Comparison of ENCODE assay signal across 9 mouse cellular contexts in genomic region chr1:82554443-82554850, GRCm38 (mm10). TPM values are rescaled to one million over a fixed set of nuclear protein-coding genes. Genes with fewer than 3 reads are reported as not detected.
DNase-seq lines count a peak whose midpoint lies in the region; ATAC-seq lines count a peak whose summit lies in the region.
"Had no signal": no experiment of that assay in that cellular context is flagged by ENCODE, and none has a peak within 500 bp of the region (broad histone marks: within the 10 kb centered on the region; RNA-seq: fewer than 3 reads in every experiment).

No protein-coding gene starts in this region.

- no peaks in the 10 kb centered on the region for H3K9me3 ChIP-seq in hindbrain, embryonic 13.5 days
- no peaks in the 10 kb centered on the region for H3K9me3 ChIP-seq in lung, embryonic 15.5 days

- H3K4me3 ChIP-seq in hindbrain, embryonic 13.5 days = no peak overlapping the region
- no peak overlapping the region for H3K4me3 ChIP-seq in lung, embryonic 15.5 days

- peak; percentile 80 for ATAC-seq in hindbrain, embryonic 13.5 days (ENCODE audit: low FRiP score)
- ATAC-seq in lung, embryonic 15.5 days (ENCODE audit: borderline replicate concordance, extremely low read depth, low FRiP score, low TSS enrichment) = peak; percentile 81; the same call in 1 of the 2 replicates

- H3K4me1 ChIP-seq in hindbrain, embryonic 13.5 days (replicated peaks) = no peaks in the 10 kb centered on the region; the same call in 1 of the 2 replicates
- H3K4me1 ChIP-seq in lung, embryonic 15.5 days = peaks cover 7% of the 10 kb centered on the region; the same call in 1 of the 2 replicates

- H3K27ac ChIP-seq in hindbrain, embryonic 13.5 days = no peak overlapping the region
- H3K27ac ChIP-seq in lung, embryonic 15.5 days = no peak overlapping the region
- H3K27ac ChIP-seq: macrophage had no signal

- no peaks in the 10 kb centered on the region for H3K36me3 ChIP-seq in hindbrain, embryonic 13.5 days
- no peaks in the 10 kb centered on the region for H3K36me3 ChIP-seq in lung, embryonic 15.5 days

- WGBS in hindbrain, embryonic 13.5 days = 42% methylated on average over 6 of the region's 6 CpGs
- 16% methylated on average over 6 of the region's 6 CpGs for WGBS in lung, embryonic 15.5 days

- DNase-seq in heart, adult 11 months = peak; percentile 81
- DNase-seq in heart, adult 8-10 months (ENCODE audit: low spot score) = no peak
- DNase-seq in ES-CJ7 (ENCODE audit: low read depth, low spot score) = peak; percentile 50
- peak; percentile 55 for DNase-seq in embryo, embryonic 9.5 days (ENCODE audit: extremely low spot score)
- DNase-seq in retina, postnatal 1 day = peak; percentile 76
- DNase-seq in right cerebral cortex, postnatal 36 days (ENCODE audit: low spot score in 2 of 2) = no peak

- no peaks in the 10 kb centered on the region for H3K27me3 ChIP-seq in hindbrain, embryonic 13.5 days
- H3K27me3 ChIP-seq in lung, embryonic 15.5 days = no peaks in the 10 kb centered on the region

- H3K9ac ChIP-seq in hindbrain, embryonic 13.5 days = no peak overlapping the region
- H3K9ac ChIP-seq in lung, embryonic 15.5 days = no peak overlapping the region

- no peak overlapping the region for H3K4me2 ChIP-seq in hindbrain, embryonic 13.5 days
- H3K4me2 ChIP-seq in lung, embryonic 15.5 days = peak overlapping the region; percentile 20; the same call in 1 of the 2 replicates

RNA-seq across cellular contexts. Expression of gene Col4a4, which starts 32.2 kb away (rescaled TPM):
- 1 to 10 TPM; 2.5 to 4.7 (median 4.3) TPM for total RNA-seq in heart, adult 8-10 months (2022)
- 0.26 and 0.32 TPM in 2 replicates for polyA plus RNA-seq in hindbrain, embryonic 13.5 days (2015; fragmentation: Nextera tagmentation; extraction: Ambion mirVana)
- 11.3 and 12.7 TPM in 2 replicates for polyA plus RNA-seq in lung, embryonic 15.5 days (2015; fragmentation: Nextera tagmentation; extraction: Ambion mirVana)
- polyA plus RNA-seq: macrophage had no signal

RNA-seq across cellular contexts. Expression of gene Col4a3, which starts 32.3 kb away (rescaled TPM):
- total RNA-seq in heart, adult 8-10 months (2022) = 1 to 10 TPM in 2 of 4 experiments, under 1 TPM in 2; 0.73 to 1.5 (median 1.00) TPM
- 0.23 and 0.25 TPM in 2 replicates for polyA plus RNA-seq in hindbrain, embryonic 13.5 days (2015; fragmentation: Nextera tagmentation; extraction: Ambion mirVana)
- polyA plus RNA-seq in lung, embryonic 15.5 days (2015; fragmentation: Nextera tagmentation; extraction: Ambion mirVana) = 4.3 and 5.4 TPM in 2 replicates
- polyA plus RNA-seq: macrophage had no signal

Comparison
In these comparisons a context has a peak if more than half of its experiments do, and no peak if none do; other contexts are left out.
1. DNase-seq: peak in heart, adult 11 months (single experiment), ES-CJ7 (single experiment), embryo, embryonic 9.5 days (single experiment) and retina, postnatal 1 day (single experiment); none in heart, adult 8-10 months (single experiment) and right cerebral cortex, postnatal 36 days (0 of 2).